Mouse (Mus musculus): Measurements from ENCODE around the gene Prkn. TPM values are rescaled to one million over a fixed set of nuclear protein-coding genes. Genes with fewer than 3 reads are reported as not detected.

Gene Prkn
- total and polyA plus RNA-seq, 2 experiments from 2014 or later = 9.0 to 9.4 TPM

- DNase-seq (ENCODE audit: low spot score) (no peak), ATAC-seq (ENCODE audit: low FRiP score) (no peak)
- H3K27me3 ChIP-seq (ENCODE audit: insufficient read depth, low read length) = no peaks in the 10 kb centered on the region
- H3K4me1 ChIP-seq (ENCODE audit: insufficient read depth, low read length) = no peaks in the 10 kb centered on the region
- TF ChIP-seq CTCF (IDR thresholded peaks at IDR 0.05) = no peak
- H3K27ac ChIP-seq (ENCODE audit: low read depth, low read length) = no peak overlapping the region
- 67% methylated on average over 19 of the region's 21 CpGs for WGBS
- no peak overlapping the region for H3K9ac ChIP-seq (replicated peaks; ENCODE audit: low read length, poor library complexity, severe bottlenecking)
- H3K4me3 ChIP-seq (ENCODE audit: low read depth, low read length) = no peak overlapping the region
- H3K9me3 ChIP-seq (ENCODE audit: low read length) = no peaks in the 10 kb centered on the region
- H3K36me3 ChIP-seq (ENCODE audit: insufficient read depth, low read length) = no peaks in the 10 kb centered on the region
- no peak overlapping the region for H3K4me2 ChIP-seq (ENCODE audit: low read depth, low read length, poor library complexity, severe bottlenecking)
Observed at GRCm38 (mm10) chr17:11612801-11613531, 772.8 kb downstream of the Prkn start.

GRCm38 (mm10) chr17:11617552-11617951 lies 777.4 kb downstream of the Prkn start:
- H3K4me1 ChIP-seq (ENCODE audit: insufficient read depth, low read length) = no peaks in the 10 kb centered on the region
- H3K9ac ChIP-seq (replicated peaks; ENCODE audit: low read length, poor library complexity, severe bottlenecking) = no peak overlapping the region
- no peak for DNase-seq (ENCODE audit: low spot score)
- WGBS = 45% methylated on average over 2 of the region's 2 CpGs
- H3K9me3 ChIP-seq (ENCODE audit: low read length) = no peaks in the 10 kb centered on the region
- H3K27me3 ChIP-seq (ENCODE audit: insufficient read depth, low read length) = no peaks in the 10 kb centered on the region
- no peak overlapping the region for H3K4me2 ChIP-seq (ENCODE audit: low read depth, low read length, poor library complexity, severe bottlenecking)
- no peak for TF ChIP-seq CTCF (IDR thresholded peaks at IDR 0.05)
- H3K36me3 ChIP-seq (ENCODE audit: insufficient read depth, low read length) = no peaks in the 10 kb centered on the region
- no peak for ATAC-seq (ENCODE audit: low FRiP score)
- H3K27ac ChIP-seq (ENCODE audit: low read depth, low read length) = no peak overlapping the region
- H3K4me3 ChIP-seq (ENCODE audit: low read depth, low read length) = no peak overlapping the region

GRCm38 (mm10) chr17:11618886-11619590 lies 778.9 kb downstream of the Prkn start:
- WGBS = 88% methylated on average over 8 of the region's 8 CpGs
- no peak for DNase-seq (ENCODE audit: low spot score)

GRCm38 (mm10) chr17:11620770-11621169 lies 780.6 kb downstream of the Prkn start:
- no peak for DNase-seq (ENCODE audit: low spot score)
- no peak for TF ChIP-seq CTCF (IDR thresholded peaks at IDR 0.05)
- 76% methylated on average over 3 of the region's 3 CpGs for WGBS
- no peak overlapping the region for H3K9ac ChIP-seq (replicated peaks; ENCODE audit: low read length, poor library complexity, severe bottlenecking)
- no peak overlapping the region for H3K27ac ChIP-seq (ENCODE audit: low read depth, low read length)
- H3K9me3 ChIP-seq (ENCODE audit: low read length) = no peaks in the 10 kb centered on the region
- H3K27me3 ChIP-seq (ENCODE audit: insufficient read depth, low read length) = no peaks in the 10 kb centered on the region
- ATAC-seq (ENCODE audit: low FRiP score) = no peak
- no peaks in the 10 kb centered on the region for H3K36me3 ChIP-seq (ENCODE audit: insufficient read depth, low read length)
- H3K4me1 ChIP-seq (ENCODE audit: insufficient read depth, low read length) = no peaks in the 10 kb centered on the region
- no peak overlapping the region for H3K4me2 ChIP-seq (ENCODE audit: low read depth, low read length, poor library complexity, severe bottlenecking)
- H3K4me3 ChIP-seq (ENCODE audit: low read depth, low read length) = no peak overlapping the region

More at GRCm38 (mm10) chr17:11618886-11619590, 778.9 kb downstream of the Prkn start:
- no peak for TF ChIP-seq CTCF (IDR thresholded peaks at IDR 0.05)
- Histone ChIP-seq H3K36me3 (ENCODE audit: insufficient read depth, low read length) (no peaks in the 10 kb centered on the region), H3K4me2 (ENCODE audit: low read depth, low read length, poor library complexity, severe bottlenecking) (no peak overlapping the region), H3K27ac (ENCODE audit: low read depth, low read length) (no peak overlapping the region), H3K9ac (replicated peaks; ENCODE audit: low read length, poor library complexity, severe bottlenecking) (no peak overlapping the region), H3K4me1 (ENCODE audit: insufficient read depth, low read length) (no peaks in the 10 kb centered on the region), H3K4me3 (ENCODE audit: low read depth, low read length) (no peak overlapping the region), H3K9me3 (ENCODE audit: low read length) (no peaks in the 10 kb centered on the region), H3K27me3 (ENCODE audit: insufficient read depth, low read length) (no peaks in the 10 kb centered on the region)
- no peak for ATAC-seq (ENCODE audit: low FRiP score)

GRCm38 (mm10) chr17:11621492-11621891 lies 781.3 kb downstream of the Prkn start:
- H3K4me1 ChIP-seq (ENCODE audit: insufficient read depth, low read length) = no peaks in the 10 kb centered on the region
- no peak overlapping the region for H3K27ac ChIP-seq (ENCODE audit: low read depth, low read length)
- no peak overlapping the region for H3K9ac ChIP-seq (replicated peaks; ENCODE audit: low read length, poor library complexity, severe bottlenecking)
- ATAC-seq (ENCODE audit: low FRiP score) (no peak), DNase-seq (ENCODE audit: low spot score) (no peak)
- no peaks in the 10 kb centered on the region for H3K27me3 ChIP-seq (ENCODE audit: insufficient read depth, low read length)
- no peak overlapping the region for H3K4me3 ChIP-seq (ENCODE audit: low read depth, low read length)
- no peak overlapping the region for H3K4me2 ChIP-seq (ENCODE audit: low read depth, low read length, poor library complexity, severe bottlenecking)
- peak; percentile 56 for TF ChIP-seq CTCF (IDR thresholded peaks at IDR 0.05)
- WGBS = 63% methylated on average over 3 of the region's 3 CpGs
- no peaks in the 10 kb centered on the region for H3K9me3 ChIP-seq (ENCODE audit: low read length)
- no peaks in the 10 kb centered on the region for H3K36me3 ChIP-seq (ENCODE audit: insufficient read depth, low read length)

- no peaks in the 10 kb centered on the region for H3K27me3 ChIP-seq (ENCODE audit: insufficient read depth, low read length)
- no peaks in the 10 kb centered on the region for H3K4me1 ChIP-seq (ENCODE audit: insufficient read depth, low read length)
- H3K36me3 ChIP-seq (ENCODE audit: insufficient read depth, low read length) = no peaks in the 10 kb centered on the region
- no peak for ATAC-seq (ENCODE audit: low FRiP score)
- H3K4me3 ChIP-seq (ENCODE audit: low read depth, low read length) = no peak overlapping the region
- no peak overlapping the region for H3K27ac ChIP-seq (ENCODE audit: low read depth, low read length)
- no peak for DNase-seq (ENCODE audit: low spot score)
- H3K9me3 ChIP-seq (ENCODE audit: low read length) = no peaks in the 10 kb centered on the region
- H3K9ac ChIP-seq (replicated peaks; ENCODE audit: low read length, poor library complexity, severe bottlenecking) = no peak overlapping the region
- H3K4me2 ChIP-seq (ENCODE audit: low read depth, low read length, poor library complexity, severe bottlenecking) = no peak overlapping the region
- WGBS = 81% methylated on average over 3 of the region's 3 CpGs
- TF ChIP-seq CTCF (IDR thresholded peaks at IDR 0.05) = no peak
Observed at GRCm38 (mm10) chr17:11626306-11626705, 786.1 kb downstream of the Prkn start.
